Mouse (Mus musculus) forebrain, embryonic 11.5 days (tissue): Measurements from ENCODE around the gene Cypt14. TPM values are rescaled to one million over a fixed set of nuclear protein-coding genes. Genes with fewer than 3 reads are reported as not detected.
"Not testable (repeated sequence)": the region's sequence is repeated elsewhere in the genome, so short reads cannot be mapped to it uniquely, and the experiment has no call there.

Experiments used
- ATAC-seq: fragments of 200-750 bp; cut with Nextera tagmentation; replicated peaks from 2 replicates; pipeline ENCODE4 v1.8.0; 2017; ENCODE audit warnings: moderate TSS enrichment; ENCODE audit not compliant: low FRiP score
- DNase-seq: peaks from one replicate; pipeline ENCODE4 v3.0.0-alpha.2; 2017; ENCODE audit warnings: low spot score
- H3K27ac ChIP-seq: fragments of 300-500 bp; sonication (generic); 2 replicates; pipeline ENCODE4 v1.5.1; 2014; ENCODE audit warnings: low read depth, low read length
- H3K27me3 ChIP-seq: fragments of 300-500 bp; sonication (generic); 2 replicates; pipeline ENCODE4 v1.6.1; 2014; ENCODE audit warnings: mild to moderate bottlenecking, low read length, mixed read lengths; ENCODE audit not compliant: control insufficient read depth, insufficient read depth
- H3K36me3 ChIP-seq: fragments of 300-500 bp; sonication (generic); 2 replicates; pipeline ENCODE4 v1.6.1; 2014; ENCODE audit warnings: mild to moderate bottlenecking, low read length, moderate library complexity, mixed read lengths; ENCODE audit not compliant: control insufficient read depth, insufficient read depth
- H3K4me1 ChIP-seq: fragments of 300-500 bp; sonication (generic); replicated peaks from 2 replicates; pipeline ENCODE4 v1.6.1; 2014; ENCODE audit warnings: low read length, mixed read lengths; ENCODE audit not compliant: control insufficient read depth, insufficient read depth
- H3K4me2 ChIP-seq: fragments of 300-500 bp; sonication (generic); 2 replicates; pipeline ENCODE4 v1.6.1; 2014; ENCODE audit warnings: low read depth, mild to moderate bottlenecking, low read length, moderate library complexity, mixed read lengths; ENCODE audit not compliant: severe bottlenecking
- H3K4me3 ChIP-seq: fragments of 300-500 bp; sonication (generic); 2 replicates; pipeline ENCODE4 v1.5.1; 2014; ENCODE audit warnings: low read depth, low read length
- H3K9ac ChIP-seq: fragments of 300-500 bp; sonication (generic); 2 replicates; pipeline ENCODE4 v1.6.1; 2014; ENCODE audit warnings: low read length
- H3K9me3 ChIP-seq: fragments of 300-500 bp; sonication (generic); 2 replicates; pipeline ENCODE4 v1.6.1; 2016; ENCODE audit warnings: low read length, mixed read lengths; ENCODE audit not compliant: control insufficient read depth
- WGBS: fragments of 180-500 bp; shearing (Covaris S2); extraction: QIAGEN DNeasy Blood & Tissue Kit; methylation state at CpG from one replicate; pipeline ENCODE4 v1.1.7; 2014; 5-methylcytosine and 5-hydroxymethylcytosine counted together
- polyA plus RNA-seq: library from polyadenylated mRNA; unstranded; fragments of >200 nt; fragmentation: Nextera tagmentation; extraction: Ambion mirVana; gene quantifications from 2 replicates; pipeline ENCODE4 v1.2.1, GENCODE M21; 2014

The Cypt14 gene
- polyA plus RNA-seq, result not detected in 2 replicates

DNA sequence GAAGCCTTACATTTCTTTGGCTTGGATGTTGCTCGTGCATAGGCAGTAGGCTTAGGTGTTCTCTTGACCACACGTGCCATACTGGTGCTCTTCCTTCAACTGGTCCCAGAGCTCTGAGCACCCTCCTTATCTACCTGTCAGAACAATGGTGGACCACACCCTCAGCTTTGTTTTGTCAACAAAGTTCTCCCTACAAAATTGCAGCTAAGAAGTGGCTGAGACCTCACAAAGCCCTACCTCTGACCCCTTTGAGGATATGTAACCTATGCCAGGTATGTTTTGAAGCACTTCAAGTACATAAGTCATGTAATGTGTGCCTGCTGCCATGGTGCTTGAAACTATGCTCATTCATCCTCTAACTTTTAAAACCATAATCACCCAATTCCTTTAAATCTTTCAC lies at the start of gene Cypt14:
Gene Cypt14, minus strand, starts transcription at position 101 of the 400 bp plus-strand sequence.
- not testable (repeated sequence) for H3K36me3 ChIP-seq, H3K27me3 ChIP-seq, H3K27ac ChIP-seq, H3K4me2 ChIP-seq, H3K9me3 ChIP-seq, ATAC-seq, H3K9ac ChIP-seq, DNase-seq, H3K4me3 ChIP-seq, H3K4me1 ChIP-seq
- WGBS, result 79% methylated on average over 2 of the region's 2 CpGs
